Mouse (Mus musculus) adrenal gland, postnatal 25 days (tissue): ENCODE results near the gene Clock. TPM values are rescaled to one million over a fixed set of nuclear protein-coding genes. Genes with fewer than 3 reads are reported as not detected.
A peak's percentile ranks its signal among the peaks of the same experiment; 100 is the strongest.

Source experiments
- DNase-seq: peaks from one replicate; pipeline ENCODE4 v3.0.0; 2021; ENCODE audit warnings: mixed read lengths
- total RNA-seq: library from RNA; stranded (reverse); gene quantifications from 2 replicates; pipeline ENCODE4 v1.2.3, GENCODE M21; 2021

Gene Clock
- total RNA-seq, 1 experiment from 2014 or later = 36.0 TPM

DNA sequence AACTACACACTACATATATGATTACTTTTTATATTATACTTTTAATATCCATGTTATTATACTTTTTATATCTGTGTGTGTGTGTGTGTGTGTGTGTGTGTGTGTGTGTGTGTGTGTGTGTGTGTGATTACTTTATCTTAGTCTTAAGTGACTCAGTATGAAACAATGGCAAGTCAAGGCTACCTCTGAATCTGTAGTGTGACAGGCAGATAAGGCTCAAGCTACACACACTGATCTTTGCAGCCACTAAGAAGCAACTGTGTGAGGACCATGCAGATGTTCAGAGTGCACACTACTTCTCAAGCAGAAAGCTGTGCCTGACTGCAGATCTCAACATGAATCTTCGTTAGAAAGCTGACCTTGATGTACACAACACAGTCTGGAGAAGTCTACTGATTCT lies 20.7 kb downstream of the Clock start:
- DNase-seq = no peak

DNA sequence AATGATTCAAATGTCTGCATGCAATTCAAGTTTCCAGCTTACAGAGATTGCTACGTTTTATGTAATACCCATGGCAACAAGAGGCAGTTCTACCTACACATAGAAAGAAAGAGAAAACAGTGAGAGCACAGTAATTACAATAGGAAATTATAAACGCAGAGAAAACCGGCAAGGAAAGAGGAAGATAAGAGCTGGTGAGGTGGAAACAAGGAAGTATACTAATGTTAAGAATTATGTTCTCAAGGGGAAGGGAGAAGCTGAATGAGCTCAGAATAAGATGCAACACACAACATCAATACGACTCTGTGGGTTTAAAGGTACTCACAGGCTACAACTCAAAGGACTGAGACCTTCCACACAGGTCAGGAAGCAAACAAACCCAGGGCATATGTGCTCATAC lies 29.6 kb downstream of the Clock start:
- no peak for DNase-seq

DNA sequence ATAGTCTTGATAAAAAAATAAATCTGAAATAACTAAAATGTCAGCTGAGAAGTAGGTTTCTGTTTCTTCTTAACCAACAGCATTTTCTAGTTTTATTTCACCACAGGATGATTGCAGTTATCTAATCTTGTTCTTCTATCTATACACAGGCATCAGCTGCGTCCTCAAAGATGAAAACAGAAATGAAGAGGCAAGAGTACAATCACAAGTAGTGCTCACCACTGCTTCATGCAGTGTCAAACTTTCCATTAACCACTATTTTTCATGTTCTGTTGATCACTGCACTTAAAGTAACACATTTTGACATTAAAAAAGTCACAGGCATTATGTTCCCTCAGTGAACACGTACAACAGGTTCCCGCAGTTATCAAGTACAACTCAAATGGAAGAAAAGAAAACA lies 53.6 kb downstream of the Clock start:
- no peak for DNase-seq

DNA sequence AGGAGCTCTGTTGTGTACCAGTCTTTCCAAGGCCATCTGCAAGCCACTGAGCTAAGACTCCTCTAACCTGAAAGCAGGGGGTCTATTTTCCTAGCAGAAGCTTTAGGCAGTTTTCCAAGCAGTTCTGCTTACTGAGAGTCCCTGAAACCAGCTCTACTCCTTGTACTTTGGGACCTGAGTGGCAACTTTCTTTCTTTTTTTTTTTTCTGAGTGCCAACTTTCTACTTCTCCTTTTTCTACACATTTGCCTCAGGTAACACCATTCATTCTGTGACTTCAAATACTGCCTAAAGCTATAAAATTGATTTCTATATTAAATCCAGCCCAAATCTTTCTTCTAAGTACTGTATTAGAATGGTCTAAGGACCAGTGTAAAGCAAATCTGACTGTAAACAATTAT lies 58.1 kb downstream of the Clock start:
- no peak for DNase-seq

DNA sequence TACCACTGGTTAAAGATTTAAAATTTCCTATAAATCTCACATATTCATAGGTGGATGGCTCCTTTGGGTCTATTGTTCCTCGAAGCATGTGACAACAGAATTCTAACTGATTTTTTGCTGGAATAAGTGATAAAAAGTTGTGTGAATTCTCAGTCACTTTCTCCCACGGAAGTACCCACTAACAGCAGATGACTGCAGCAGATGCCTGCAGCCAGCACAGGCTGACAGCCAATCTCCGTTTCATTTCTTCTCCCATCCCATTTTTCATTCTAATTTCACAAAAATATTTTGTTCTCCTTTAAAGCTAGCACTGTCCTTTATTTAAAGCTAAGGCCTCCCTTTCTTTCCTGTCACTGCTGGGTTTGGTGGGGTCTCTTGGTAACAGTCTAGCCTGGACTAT lies 59.2 kb downstream of the Clock start:
- DNase-seq = no peak

DNA sequence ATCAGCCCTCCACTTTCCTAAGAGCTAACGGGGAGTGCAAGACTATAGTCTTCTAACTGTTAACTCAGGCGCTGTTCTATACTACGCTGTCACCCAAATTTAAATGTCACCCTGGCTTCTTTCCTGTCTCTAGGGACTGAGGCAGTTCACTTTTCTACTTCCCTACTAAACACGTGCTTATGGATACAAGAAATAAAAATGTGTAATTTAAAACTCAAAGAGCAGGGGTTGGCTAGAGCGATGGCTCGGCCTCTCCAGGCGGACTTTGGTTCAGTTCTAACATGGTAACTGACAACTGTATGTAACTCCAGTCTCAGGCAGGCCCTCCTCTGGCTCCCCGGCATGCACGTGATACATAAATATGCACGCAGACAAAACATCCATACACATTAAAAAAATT lies 60.2 kb downstream of the Clock start:
- no peak for DNase-seq

DNA sequence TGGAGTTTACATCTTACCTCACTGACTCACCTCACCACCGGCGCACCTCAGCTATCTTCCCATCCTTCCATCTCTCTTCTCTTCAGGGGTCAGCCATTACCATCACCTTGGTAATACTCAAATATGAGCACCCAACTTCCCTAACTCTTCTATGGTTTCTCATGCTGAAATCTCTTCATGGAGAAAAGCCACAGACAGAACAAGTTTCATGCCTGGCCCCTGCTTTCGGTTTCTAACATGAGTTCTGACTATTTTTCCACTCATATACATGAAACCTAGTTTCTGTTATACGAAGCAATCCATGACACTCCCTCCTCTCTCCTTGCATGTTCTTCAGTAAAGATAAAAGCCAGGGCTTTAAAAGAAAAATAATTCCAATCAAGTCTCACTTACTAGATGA lies 60.7 kb downstream of the Clock start:
- no peak for DNase-seq

DNA sequence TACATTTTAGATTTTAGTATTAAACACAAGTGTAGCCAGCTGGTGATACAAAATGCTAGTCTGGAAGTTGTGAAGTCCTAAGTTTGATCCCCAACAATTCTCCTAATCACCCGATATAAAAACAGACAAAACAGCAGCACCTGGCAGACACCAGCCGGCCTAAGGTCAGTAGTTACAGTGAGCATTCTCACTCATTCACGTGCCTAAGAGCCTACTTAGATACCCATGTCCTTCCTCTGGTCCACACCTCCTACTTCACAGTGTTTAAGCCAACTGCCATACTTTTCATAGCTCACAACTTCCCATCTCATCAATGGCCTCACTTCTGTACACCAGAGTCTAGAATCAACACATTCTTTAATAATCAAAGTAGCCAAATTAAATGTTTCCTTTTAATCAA lies 61.3 kb downstream of the Clock start:
- no peak for DNase-seq

DNA sequence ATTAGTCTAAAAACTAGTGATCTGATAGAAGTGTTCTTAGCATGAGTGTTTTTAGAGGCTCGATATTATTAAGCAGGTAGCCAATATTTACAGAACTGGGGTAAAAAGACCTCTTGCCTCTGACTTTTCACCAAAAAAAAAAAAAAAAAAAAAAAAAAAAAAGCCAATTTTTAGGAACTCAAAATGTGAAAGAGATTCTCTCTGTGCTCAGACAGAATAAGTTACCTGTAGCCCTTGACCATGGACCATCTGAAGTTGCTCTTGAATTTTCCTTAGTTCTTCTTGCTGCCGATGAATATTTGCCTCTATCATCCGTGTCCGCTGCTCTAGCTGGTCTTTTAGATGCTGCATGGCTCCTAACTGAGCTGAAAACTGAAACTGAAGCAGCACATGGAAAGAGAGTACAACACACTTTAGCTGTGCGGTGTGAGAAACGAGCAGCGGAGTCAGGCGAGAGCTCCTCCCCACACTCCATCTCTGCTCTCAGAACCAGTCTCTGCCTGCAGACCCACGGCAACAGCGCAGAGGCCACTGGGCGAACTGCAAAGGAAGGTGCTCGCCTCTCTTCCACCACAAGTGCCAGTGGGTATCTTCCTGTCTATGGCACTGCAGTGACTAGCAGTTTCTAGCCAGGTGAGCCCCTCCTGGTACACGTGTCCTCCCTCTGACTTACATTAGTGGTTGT lies 73.3 kb downstream of the Clock start:
- DNase-seq = no peak

DNA sequence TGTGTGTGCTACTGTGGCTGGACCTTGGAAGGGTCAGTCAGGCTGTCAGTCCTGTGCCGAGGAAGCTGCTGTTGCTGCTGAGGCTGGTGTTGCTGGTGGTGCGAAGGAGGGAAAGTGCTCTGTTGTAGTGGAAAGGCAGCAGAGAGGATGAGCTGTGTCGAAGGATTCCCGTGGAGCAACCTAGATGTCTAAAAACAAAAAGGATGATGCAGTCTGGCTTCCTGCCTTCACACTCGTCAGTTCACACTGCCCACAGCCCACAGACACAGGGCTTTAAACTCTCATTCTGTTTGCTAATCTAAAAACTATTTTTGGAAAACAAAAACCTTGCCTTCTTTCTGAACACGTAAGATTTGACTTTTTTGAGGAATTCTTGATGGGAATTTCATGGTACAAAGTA lies 87.9 kb downstream of the Clock start:
- DNase-seq = no peak

DNA sequence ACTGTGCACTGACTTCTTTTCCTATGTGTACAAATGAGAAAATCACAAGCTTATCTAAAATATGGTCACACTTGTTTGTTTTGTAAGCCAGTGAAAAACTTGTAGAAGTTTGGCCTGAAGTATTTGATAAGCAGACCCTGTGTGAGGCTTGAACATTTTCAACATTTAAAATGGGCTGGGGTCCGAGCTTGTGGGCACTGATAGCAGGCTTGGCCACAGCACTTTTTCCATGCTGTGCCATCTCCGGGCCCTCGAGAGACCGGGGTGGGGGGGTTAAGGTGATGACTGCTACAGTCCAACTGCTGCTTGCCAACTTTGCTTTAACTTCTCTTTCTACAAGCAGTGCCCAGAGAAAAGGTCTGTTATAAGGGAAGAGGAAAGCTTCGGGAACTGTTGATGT lies 96.5 kb downstream of the Clock start:
- no peak for DNase-seq

DNA sequence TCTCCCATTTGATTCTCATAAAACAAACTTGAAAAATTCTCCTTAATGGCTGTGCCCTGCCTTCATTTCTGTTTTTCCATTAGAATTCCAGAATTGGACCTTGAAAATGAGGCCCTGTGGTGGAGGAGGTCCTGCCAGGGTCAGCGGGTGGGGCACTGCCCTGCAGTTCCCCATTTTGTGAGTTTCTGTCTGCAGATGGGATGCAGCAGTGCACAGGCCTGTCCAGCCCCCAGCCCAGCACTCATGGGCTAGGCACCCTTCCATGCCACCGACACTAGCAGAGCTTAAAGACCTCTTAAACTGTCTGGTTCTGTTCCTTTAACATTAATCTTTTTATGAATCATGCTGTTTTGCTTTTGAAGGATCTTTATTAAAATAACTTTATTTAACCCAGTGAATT lies 98.7 kb downstream of the Clock start:
- peak; percentile 11 for DNase-seq

DNA sequence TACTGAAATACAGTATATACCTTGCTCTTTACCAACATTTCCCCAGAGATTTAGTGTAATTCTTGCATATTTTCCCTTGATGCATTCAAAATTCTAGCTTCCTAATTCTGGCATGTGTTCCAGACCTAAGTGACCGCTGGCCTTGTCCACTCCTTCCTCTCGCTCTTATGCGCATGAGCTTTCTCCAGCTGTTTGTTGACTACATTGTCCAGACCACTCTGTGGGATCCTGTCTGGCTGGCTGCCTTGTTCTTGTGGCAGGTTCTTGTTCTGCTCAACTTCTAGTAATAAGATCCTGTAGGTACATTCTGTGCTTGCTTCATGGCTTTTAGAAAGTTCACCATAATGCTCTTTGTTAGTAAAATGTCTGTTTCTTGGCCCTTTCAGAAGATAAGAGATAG lies 101.4 kb downstream of the Clock start:
- DNase-seq = no peak

DNA sequence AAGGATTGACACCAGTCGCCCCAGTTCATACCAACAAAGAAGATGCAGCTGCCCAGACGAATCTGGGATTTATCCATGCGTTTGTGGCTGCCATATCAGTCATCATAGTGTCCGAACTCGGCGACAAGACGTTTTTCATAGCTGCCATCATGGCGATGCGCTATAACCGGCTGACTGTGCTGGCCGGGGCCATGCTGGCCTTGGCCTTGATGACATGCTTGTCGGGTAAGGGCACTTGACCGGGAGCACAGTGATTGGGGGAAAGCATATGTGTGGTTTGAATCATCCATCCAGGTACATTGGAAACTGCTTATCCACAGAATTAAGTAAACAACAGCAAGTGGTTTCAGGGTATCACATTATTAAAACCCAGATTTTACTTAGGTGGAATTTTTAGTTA lies 105.2 kb downstream of the Clock start:
- peak; percentile 35 for DNase-seq

DNA sequence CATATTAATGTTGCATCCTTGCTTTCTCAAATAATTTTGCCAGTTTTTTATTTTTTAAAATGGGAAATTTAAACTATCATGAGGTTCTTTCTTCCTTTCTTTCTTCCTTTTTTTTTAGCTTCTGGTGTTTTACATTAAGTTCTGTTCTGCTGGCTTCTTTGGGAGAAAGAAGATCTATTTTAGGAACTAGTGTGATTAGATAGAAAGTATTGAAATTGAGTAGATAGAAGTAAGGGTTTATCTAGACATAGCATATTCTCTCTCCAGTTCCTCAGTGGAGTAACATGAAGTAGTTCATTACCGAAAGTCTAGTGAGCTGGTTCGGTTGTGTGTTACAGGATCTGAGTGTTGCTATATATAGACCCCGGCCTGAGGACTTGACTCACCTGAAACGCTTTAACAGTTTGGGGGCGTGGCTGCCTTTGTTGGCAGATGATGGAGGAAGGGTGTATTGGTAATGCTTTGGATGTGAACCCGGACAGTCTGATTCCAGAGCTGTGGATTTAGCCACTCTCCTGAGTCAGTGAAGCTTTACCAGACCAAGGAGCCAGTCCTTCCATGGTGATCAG lies 110.1 kb downstream of the Clock start:
- no peak for DNase-seq

DNA sequence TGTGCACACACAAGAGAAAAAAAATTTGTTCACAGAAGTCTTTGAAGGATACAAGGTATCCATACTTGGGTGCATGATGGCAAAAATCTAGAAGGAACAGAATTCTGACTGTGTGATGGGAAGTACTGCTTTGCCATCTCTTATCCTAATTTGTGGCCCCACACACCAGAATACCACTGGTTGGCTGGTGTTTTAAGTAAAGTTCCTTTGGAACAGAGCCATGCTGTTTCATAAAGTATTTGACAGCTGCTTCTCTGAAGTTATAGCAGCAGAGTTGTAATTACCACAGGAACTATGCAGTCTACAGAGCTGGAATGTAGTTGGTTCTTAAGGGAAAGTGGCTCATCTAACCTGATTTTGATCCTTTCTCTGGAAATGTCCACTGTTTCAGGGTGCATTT lies 111.5 kb downstream of the Clock start:
- DNase-seq = no peak

DNA sequence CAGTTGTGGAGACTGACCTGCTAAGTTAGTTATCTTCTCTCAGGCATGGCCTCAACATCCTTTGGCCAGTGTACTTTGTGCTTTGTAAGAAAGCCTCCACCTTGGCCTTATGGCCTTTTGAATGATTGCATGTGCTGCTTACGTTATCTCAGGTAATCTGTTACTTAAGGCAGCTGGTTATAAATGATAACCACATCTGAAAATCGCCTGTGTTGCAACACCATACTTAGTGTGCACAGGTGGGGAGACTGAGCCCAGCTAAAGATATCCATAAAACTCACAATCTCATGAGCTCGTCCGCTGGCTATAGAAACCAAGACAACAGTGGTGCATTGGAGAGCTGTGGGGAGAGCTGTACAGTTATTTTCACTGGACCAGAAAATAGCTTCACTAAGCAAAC lies 114.0 kb downstream of the Clock start:
- DNase-seq = no peak

DNA sequence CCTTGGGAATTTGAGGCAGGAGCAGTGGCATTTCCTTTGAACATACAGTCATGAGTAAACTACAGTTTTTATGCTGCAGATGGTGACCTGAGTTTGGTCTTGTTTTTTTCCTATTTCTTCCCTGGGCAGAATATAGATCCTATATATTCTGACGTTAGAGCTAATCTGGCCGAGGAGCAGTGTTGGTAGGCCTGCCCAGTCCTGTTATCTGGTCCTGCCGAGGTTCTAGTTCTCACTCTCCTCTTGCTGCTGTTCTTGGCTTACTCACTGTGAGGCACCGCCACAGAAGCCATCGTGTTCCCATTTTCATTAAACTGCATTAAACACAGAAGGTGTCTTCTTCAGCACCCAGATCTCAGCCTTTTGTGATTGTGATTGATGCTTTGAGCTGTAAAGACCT lies 116.7 kb downstream of the Clock start:
- DNase-seq = no peak

DNA sequence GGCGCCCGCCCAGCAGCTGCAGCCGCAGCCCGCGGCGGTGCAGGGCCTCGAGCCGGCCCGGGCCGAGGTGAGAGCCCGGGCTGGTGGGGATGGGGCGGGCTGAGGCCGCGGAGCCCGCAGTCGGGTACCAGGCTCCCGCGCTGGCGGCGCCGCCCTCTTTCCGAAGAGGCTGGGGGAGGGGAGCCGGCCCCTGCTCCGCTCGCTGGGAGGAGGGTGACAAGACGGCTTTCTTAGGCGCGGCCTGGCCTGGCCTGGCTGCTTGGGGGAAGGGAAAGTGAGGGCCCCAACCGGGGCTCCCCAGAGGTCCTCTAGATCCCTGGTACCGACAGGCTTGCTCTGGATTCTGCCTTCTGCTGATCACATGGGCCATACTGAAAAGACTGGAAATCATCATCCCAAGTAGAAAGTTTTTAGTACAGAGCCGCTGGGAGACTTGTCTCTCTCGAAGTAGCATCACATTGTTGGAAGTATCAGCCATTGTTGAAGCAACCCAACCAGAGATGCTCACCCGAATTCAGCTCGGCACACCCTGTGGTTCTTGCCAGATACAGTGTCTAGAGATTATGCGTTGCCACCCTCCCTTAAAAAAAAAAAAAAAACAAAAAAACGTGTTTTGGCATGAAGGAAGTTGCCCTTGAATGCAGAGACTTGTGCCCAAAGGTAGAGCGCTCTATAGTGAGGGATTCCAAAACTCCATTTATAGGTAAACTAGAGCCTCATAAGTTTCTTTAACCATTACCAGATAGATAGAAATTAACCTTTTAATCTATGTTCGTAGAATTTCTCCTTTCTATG lies 120.1 kb downstream of the Clock start:
- DNase-seq = peak; percentile 80

DNA sequence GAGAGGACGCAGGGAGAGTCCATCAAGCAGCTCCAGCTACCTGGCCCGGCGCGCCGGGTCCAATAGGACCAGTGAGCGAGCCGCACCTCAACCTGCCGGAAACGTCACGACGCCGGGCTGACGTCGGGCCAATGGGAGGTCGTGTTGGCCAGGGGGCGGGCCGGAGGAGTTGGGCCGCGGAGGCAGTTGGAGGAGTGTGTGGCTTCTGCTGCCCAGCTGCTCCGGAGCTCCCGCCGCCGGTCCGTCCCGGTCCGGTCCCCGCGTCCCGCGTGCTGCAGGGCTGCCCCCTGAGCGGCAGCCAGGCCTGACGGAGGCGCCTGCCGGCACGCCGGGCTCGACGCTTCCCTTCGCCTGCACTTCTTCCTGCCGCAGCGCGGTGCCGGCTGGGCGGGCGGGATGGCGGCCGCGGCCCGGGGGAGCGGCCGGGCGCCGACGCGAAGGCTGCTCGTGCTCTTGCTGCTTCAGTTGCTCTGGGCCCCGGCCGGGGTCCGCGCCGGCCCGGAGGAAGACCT lies 120.8 kb downstream of the Clock start, which contains the start of gene Tmem165:
Gene Tmem165 (plus strand): TSS at position 131 of the 512 bp plus-strand sequence.
- peak; percentile 97 for DNase-seq

DNA sequence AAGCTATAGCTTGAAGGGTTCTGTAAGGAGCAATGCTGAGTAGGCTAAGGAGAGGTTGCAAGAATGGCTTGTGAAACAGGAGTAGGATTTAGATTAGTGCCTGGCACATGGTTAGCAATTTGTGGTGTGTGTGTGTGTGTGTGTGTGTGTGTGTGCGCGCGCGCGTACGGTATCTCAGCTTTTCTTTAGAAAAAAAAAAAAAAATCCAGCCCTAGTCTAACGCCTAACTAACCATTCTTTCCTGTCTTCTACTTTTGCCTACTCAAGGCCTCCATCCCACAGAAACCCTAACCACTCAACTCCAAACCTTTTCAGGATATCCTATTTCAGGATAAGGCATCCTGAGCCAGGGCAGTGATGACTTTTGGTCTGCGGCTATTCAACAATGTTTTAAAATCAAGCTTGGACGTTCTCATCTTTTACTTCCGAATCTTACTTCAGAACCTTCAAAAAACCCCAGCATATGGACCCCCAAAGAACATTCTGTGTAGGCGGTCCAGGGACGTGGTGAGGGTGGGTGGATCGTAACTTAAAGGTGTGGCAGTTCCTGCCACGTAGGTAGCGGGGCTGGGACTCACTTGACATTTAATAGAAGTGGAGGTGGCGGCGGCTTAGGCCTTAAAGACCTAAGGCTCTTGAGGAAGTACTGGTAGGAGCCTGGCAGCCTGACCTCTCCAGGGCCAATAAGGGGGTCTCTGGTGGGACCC lies 121.4 kb downstream of the Clock start:
- DNase-seq = no peak

DNA sequence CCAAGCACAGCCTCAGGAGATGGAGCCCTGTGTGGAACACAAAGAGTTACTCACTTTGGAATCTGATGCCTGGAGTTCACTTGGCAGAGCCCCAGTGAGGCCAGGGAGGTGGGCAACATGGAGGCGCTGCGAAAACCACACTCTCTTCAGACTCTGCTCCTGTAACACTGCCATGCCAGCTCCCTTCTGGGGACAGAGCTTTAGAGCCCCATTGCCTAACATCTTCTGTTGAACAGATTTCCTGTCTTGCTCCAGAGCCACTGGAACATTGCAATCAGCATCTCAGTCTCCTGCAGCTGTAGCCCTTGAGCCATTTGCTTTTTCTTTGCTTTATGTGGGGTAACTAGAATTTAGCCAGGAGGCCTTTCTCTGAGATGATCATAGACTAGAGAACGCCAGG lies 122.3 kb downstream of the Clock start:
- no peak for DNase-seq

DNA sequence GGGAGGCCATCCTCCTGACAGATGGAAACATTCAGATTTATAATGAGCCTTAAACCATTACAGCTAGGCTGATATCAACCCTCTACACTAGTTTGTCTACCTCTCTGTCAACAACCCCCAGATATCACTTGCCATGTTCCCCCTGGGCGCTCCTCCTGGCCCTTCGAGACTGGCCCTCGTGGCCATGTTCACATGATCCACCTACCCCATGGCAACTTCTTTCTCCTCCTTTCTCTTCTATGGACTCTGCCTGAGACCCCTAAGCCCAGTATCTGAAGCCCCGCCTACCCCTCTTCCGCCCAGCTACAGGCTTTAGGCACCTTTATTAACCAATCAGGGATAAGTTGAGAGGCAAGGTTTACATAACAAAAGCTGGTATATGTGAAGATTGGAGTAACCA lies 124.8 kb downstream of the Clock start:
- no peak for DNase-seq
